Mouse (Mus musculus) kidney, embryonic 15.5 days (tissue): ENCODE measurements around the gene Fnbp1l. TPM values are rescaled to one million over a fixed set of nuclear protein-coding genes. Genes with fewer than 3 reads are reported as not detected.

Source experiments
- ATAC-seq: fragments of 200-750 bp; cut with Nextera tagmentation; replicated peaks from 2 replicates; pipeline ENCODE4 v1.8.0; 2017; ENCODE audit warnings: moderate TSS enrichment; ENCODE audit not compliant: low FRiP score
- H3K27ac ChIP-seq: fragments of 300-500 bp; sonication (generic); 2 replicates; pipeline ENCODE4 v1.5.1; 2015; ENCODE audit warnings: mild to moderate bottlenecking, inconsistent platforms
- H3K27me3 ChIP-seq: fragments of 300-500 bp; sonication (generic); 2 replicates; pipeline ENCODE4 v1.6.1; 2015; ENCODE audit warnings: inconsistent platforms
- H3K36me3 ChIP-seq: fragments of 300-500 bp; sonication (generic); 2 replicates; pipeline ENCODE4 v1.6.1; 2015; ENCODE audit warnings: inconsistent platforms
- H3K4me1 ChIP-seq: fragments of 300-500 bp; sonication (generic); 2 replicates; pipeline ENCODE4 v1.6.1; 2015; ENCODE audit warnings: inconsistent platforms
- H3K4me2 ChIP-seq: fragments of 300-500 bp; sonication (generic); 2 replicates; pipeline ENCODE4 v1.6.1; 2015; ENCODE audit warnings: moderate library complexity, mild to moderate bottlenecking, inconsistent platforms
- H3K4me3 ChIP-seq: fragments of 300-500 bp; sonication (generic); replicated peaks from 2 replicates; pipeline ENCODE4 v1.5.1; 2015; ENCODE audit warnings: mild to moderate bottlenecking, inconsistent platforms
- H3K9ac ChIP-seq: fragments of 300-500 bp; sonication (generic); 2 replicates; pipeline ENCODE4 v1.6.1; 2015; ENCODE audit warnings: mild to moderate bottlenecking, inconsistent platforms
- H3K9me3 ChIP-seq: fragments of 300-500 bp; sonication (generic); replicated peaks from 2 replicates; pipeline ENCODE4 v1.6.1; 2016; ENCODE audit warnings: inconsistent platforms
- WGBS: fragments of 180-500 bp; shearing (Covaris S2); methylation state at CpG from one replicate; pipeline ENCODE4 v1.1.7; 2015; ENCODE audit warnings: mixed read lengths; 5-methylcytosine and 5-hydroxymethylcytosine counted together
- polyA plus RNA-seq: library from polyadenylated mRNA; unstranded; fragments of >200 nt; fragmentation: Nextera tagmentation; extraction: Ambion mirVana; gene quantifications from 2 replicates; pipeline ENCODE4 v1.2.1, GENCODE M21; 2015

The Fnbp1l gene
- polyA plus RNA-seq, 1 experiment from 2014 or later: 46.7 TPM

- no peak overlapping the region for H3K27ac ChIP-seq
- H3K4me1 ChIP-seq: no peaks in the 10 kb centered on the region
- H3K4me2 ChIP-seq: no peak overlapping the region
- H3K27me3 ChIP-seq: no peaks in the 10 kb centered on the region
- no peak overlapping the region for H3K9ac ChIP-seq
- H3K4me3 ChIP-seq: no peak overlapping the region
- peaks cover 61% of the 10 kb centered on the region for H3K36me3 ChIP-seq
- H3K9me3 ChIP-seq: no peaks in the 10 kb centered on the region
- WGBS: 82% methylated on average over 4 of the region's 4 CpGs
- ATAC-seq: no peak
Observed at GRCm38 (mm10) chr3:122547469-122547868, 72.0 kb downstream of the Fnbp1l start.

GRCm38 (mm10) chr3:122545346-122545745, 74.2 kb downstream of the Fnbp1l start:
- 86% methylated on average over 2 of the region's 2 CpGs for WGBS
- peaks cover 82% of the 10 kb centered on the region for H3K36me3 ChIP-seq
- no peak for ATAC-seq

GRCm38 (mm10) chr3:122540918-122541317, 78.6 kb downstream of the Fnbp1l start:
- no peaks in the 10 kb centered on the region for H3K27me3 ChIP-seq
- H3K4me2 ChIP-seq: no peak overlapping the region
- no peak overlapping the region for H3K4me3 ChIP-seq
- ATAC-seq: 0 out of 2 replicates have a peak, but pooled peaks have one; percentile 52
- H3K4me1 ChIP-seq: no peaks in the 10 kb centered on the region
- H3K36me3 ChIP-seq: peaks cover 89% of the 10 kb centered on the region
- no peak overlapping the region for H3K9ac ChIP-seq
- no peak overlapping the region for H3K27ac ChIP-seq
- no peaks in the 10 kb centered on the region for H3K9me3 ChIP-seq
- WGBS: 72% methylated on average over 4 of the region's 4 CpGs

More at GRCm38 (mm10) chr3:122545346-122545745, 74.2 kb downstream of the Fnbp1l start:
- Histone ChIP-seq H3K9ac (no peak overlapping the region), H3K4me2 (no peak overlapping the region), H3K4me1 (no peaks in the 10 kb centered on the region), H3K4me3 (no peak overlapping the region), H3K27ac (no peak overlapping the region), H3K27me3 (no peaks in the 10 kb centered on the region), H3K9me3 (no peaks in the 10 kb centered on the region)

- no peak overlapping the region for H3K27ac ChIP-seq
- H3K9ac ChIP-seq: no peak overlapping the region
- H3K4me2 ChIP-seq: no peak overlapping the region
- no peak overlapping the region for H3K4me3 ChIP-seq
- WGBS: 66% methylated on average over 17 of the region's 17 CpGs
- H3K9me3 ChIP-seq: no peaks in the 10 kb centered on the region
- ATAC-seq: no peak
- H3K36me3 ChIP-seq: peaks cover 84% of the 10 kb centered on the region
- H3K27me3 ChIP-seq: no peaks in the 10 kb centered on the region
- no peaks in the 10 kb centered on the region for H3K4me1 ChIP-seq
Observed at GRCm38 (mm10) chr3:122539961-122540690, 79.4 kb downstream of the Fnbp1l start.

GRCm38 (mm10) chr3:122538851-122539250, 80.7 kb downstream of the Fnbp1l start:
- Histone ChIP-seq H3K27ac (no peak overlapping the region), H3K4me2 (no peak overlapping the region), H3K9me3 (no peaks in the 10 kb centered on the region), H3K9ac (no peak overlapping the region), H3K4me1 (no peaks in the 10 kb centered on the region), H3K4me3 (no peak overlapping the region), H3K36me3 (peaks cover 72% of the 10 kb centered on the region), H3K27me3 (no peaks in the 10 kb centered on the region)
- ATAC-seq: no peak
- 76% methylated on average over 2 of the region's 2 CpGs for WGBS

GRCm38 (mm10) chr3:122535938-122536703, 83.4 kb downstream of the Fnbp1l start:
- Histone ChIP-seq H3K27me3 (no peaks in the 10 kb centered on the region), H3K4me1 (no peaks in the 10 kb centered on the region), H3K4me2 (no peak overlapping the region), H3K4me3 (no peak overlapping the region), H3K9me3 (no peaks in the 10 kb centered on the region), H3K36me3 (peaks cover 46% of the 10 kb centered on the region), H3K9ac (no peak overlapping the region), H3K27ac (no peak overlapping the region)
- 77% methylated on average over 8 of the region's 8 CpGs for WGBS
- no peak for ATAC-seq

GRCm38 (mm10) chr3:122528477-122528876, 91.0 kb downstream of the Fnbp1l start:
- 82% methylated on average over 3 of the region's 3 CpGs for WGBS

GRCm38 (mm10) chr3:122521294-122521693, 98.2 kb downstream of the Fnbp1l start:
- H3K36me3 ChIP-seq: peaks cover 35% of the 10 kb centered on the region
- WGBS: 47% methylated on average over 1 of the region's 1 CpGs

More at GRCm38 (mm10) chr3:122528477-122528876, 91.0 kb downstream of the Fnbp1l start:
- Histone ChIP-seq H3K4me2 (no peak overlapping the region), H3K27me3 (no peaks in the 10 kb centered on the region), H3K27ac (no peak overlapping the region), H3K9me3 (no peaks in the 10 kb centered on the region), H3K4me1 (no peaks in the 10 kb centered on the region), H3K36me3 (peaks cover 47% of the 10 kb centered on the region), H3K9ac (no peak overlapping the region), H3K4me3 (no peak overlapping the region)
- ATAC-seq: no peak

GRCm38 (mm10) chr3:122520875-122521274, 98.6 kb downstream of the Fnbp1l start:
- Histone ChIP-seq H3K9me3 (no peaks in the 10 kb centered on the region), H3K4me1 (peaks cover 41% of the 10 kb centered on the region), H3K9ac (no peak overlapping the region), H3K36me3 (peaks cover 31% of the 10 kb centered on the region), H3K4me2 (no peak overlapping the region), H3K27me3 (no peaks in the 10 kb centered on the region), H3K27ac (no peak overlapping the region), H3K4me3 (no peak overlapping the region)
- WGBS: 85% methylated on average over 4 of the region's 4 CpGs
- no peak for ATAC-seq

More at GRCm38 (mm10) chr3:122521294-122521693, 98.2 kb downstream of the Fnbp1l start:
- Histone ChIP-seq H3K9me3 (no peaks in the 10 kb centered on the region), H3K4me2 (no peak overlapping the region), H3K4me3 (no peak overlapping the region), H3K9ac (no peak overlapping the region), H3K27me3 (no peaks in the 10 kb centered on the region), H3K4me1 (peaks cover 39% of the 10 kb centered on the region), H3K27ac (no peak overlapping the region)
- ATAC-seq: no peak

GRCm38 (mm10) chr3:122520365-122520764, 99.2 kb downstream of the Fnbp1l start:
- WGBS: 67% methylated on average over 3 of the region's 3 CpGs
- H3K9ac ChIP-seq: no peak overlapping the region
- peaks cover 46% of the 10 kb centered on the region for H3K4me1 ChIP-seq
- no peaks in the 10 kb centered on the region for H3K27me3 ChIP-seq
- ATAC-seq: no peak
- H3K9me3 ChIP-seq: no peaks in the 10 kb centered on the region
- H3K4me3 ChIP-seq: no peak overlapping the region
- no peak overlapping the region for H3K4me2 ChIP-seq
- H3K36me3 ChIP-seq: peaks cover 26% of the 10 kb centered on the region
- no peak overlapping the region for H3K27ac ChIP-seq

- Histone ChIP-seq H3K4me3 (no peak overlapping the region), H3K9ac (no peak overlapping the region), H3K9me3 (no peaks in the 10 kb centered on the region), H3K36me3 (peaks cover 14% of the 10 kb centered on the region), H3K27ac (no peak overlapping the region), H3K27me3 (no peaks in the 10 kb centered on the region), H3K4me1 (peaks cover 51% of the 10 kb centered on the region), H3K4me2 (no peak overlapping the region)
- no peak for ATAC-seq
- 28% methylated on average over 13 of the region's 13 CpGs for WGBS
Observed at GRCm38 (mm10) chr3:122519082-122519481, 100.4 kb downstream of the Fnbp1l start.

- Histone ChIP-seq H3K27me3 (no peaks in the 10 kb centered on the region), H3K9ac (no peak overlapping the region), H3K4me1 (peaks cover 51% of the 10 kb centered on the region), H3K36me3 (peaks cover 6% of the 10 kb centered on the region), H3K27ac (no peak overlapping the region), H3K4me3 (no peak overlapping the region), H3K4me2 (no peak overlapping the region), H3K9me3 (no peaks in the 10 kb centered on the region)
- ATAC-seq: peak; percentile 50
- 33% methylated on average over 9 of the region's 9 CpGs for WGBS
Observed at GRCm38 (mm10) chr3:122518231-122518736, 101.2 kb downstream of the Fnbp1l start.
